Mouse (Mus musculus) urinary bladder, postnatal 36 days (tissue): ENCODE data around the gene Lrrc7.
"Not testable (repeated sequence)": the region's sequence is repeated elsewhere in the genome, so short reads cannot be mapped to it uniquely, and the experiment has no call there.

Source experiments
- DNase-seq, 2 experiments: peaks; one replicate each; pipeline ENCODE4 v3.0.0; 2022; ENCODE audit warnings: low spot score in 2 of 2, mixed read lengths in 1 of 2

The Lrrc7 gene

GRCm38 (mm10) chr3:158168454-158168853, 393.6 kb downstream of the Lrrc7 start:
- no peak for DNase-seq

GRCm38 (mm10) chr3:158165004-158165403, 397.0 kb downstream of the Lrrc7 start:
- DNase-seq: no peak

- no peak for DNase-seq
These were observed 397.6 kb downstream of the Lrrc7 start for GRCm38 (mm10) chr3:158164452-158164851.

GRCm38 (mm10) chr3:158163127-158163526, 398.9 kb downstream of the Lrrc7 start:
- no peak for DNase-seq

GRCm38 (mm10) chr3:158161924-158162490, 400.0 kb downstream of the Lrrc7 start:
- DNase-seq: no peak

- DNase-seq: no peak
These were observed 406.3 kb downstream of the Lrrc7 start for GRCm38 (mm10) chr3:158155515-158156286.

- DNase-seq: no peak
These were observed 407.9 kb downstream of the Lrrc7 start for GRCm38 (mm10) chr3:158154134-158154533.

- no peak for DNase-seq
These were observed 413.0 kb downstream of the Lrrc7 start for GRCm38 (mm10) chr3:158148998-158149397.

- no peak for DNase-seq
These were observed 421.4 kb downstream of the Lrrc7 start for GRCm38 (mm10) chr3:158140629-158141028.

- DNase-seq: no peak
These were observed 424.2 kb downstream of the Lrrc7 start for GRCm38 (mm10) chr3:158137796-158138195.

- no peak for DNase-seq
These were observed 430.3 kb downstream of the Lrrc7 start for GRCm38 (mm10) chr3:158131672-158132071.

- no peak for DNase-seq
These were observed 430.8 kb downstream of the Lrrc7 start for GRCm38 (mm10) chr3:158131233-158131632.

GRCm38 (mm10) chr3:158122899-158123298, 439.1 kb downstream of the Lrrc7 start:
- no peak for DNase-seq

GRCm38 (mm10) chr3:158105260-158105659, 456.8 kb downstream of the Lrrc7 start:
- DNase-seq: no peak

- no peak for DNase-seq
These were observed 458.6 kb downstream of the Lrrc7 start for GRCm38 (mm10) chr3:158103467-158103866.

GRCm38 (mm10) chr3:158102530-158102929, 459.5 kb downstream of the Lrrc7 start:
- DNase-seq: not testable (repeated sequence)

- not testable (repeated sequence) for DNase-seq
These were observed 460.0 kb downstream of the Lrrc7 start for GRCm38 (mm10) chr3:158102043-158102442.

- no peak for DNase-seq
These were observed 468.1 kb downstream of the Lrrc7 start for GRCm38 (mm10) chr3:158093919-158094318.

GRCm38 (mm10) chr3:158091601-158092000, 470.4 kb downstream of the Lrrc7 start:
- no peak for DNase-seq

GRCm38 (mm10) chr3:158077828-158078227, 484.2 kb downstream of the Lrrc7 start:
- no peak for DNase-seq

- DNase-seq: no peak
These were observed 484.6 kb downstream of the Lrrc7 start for GRCm38 (mm10) chr3:158077380-158077772.

GRCm38 (mm10) chr3:158076685-158077379, 485.2 kb downstream of the Lrrc7 start:
- no peak for DNase-seq

GRCm38 (mm10) chr3:158075004-158075403, 487.0 kb downstream of the Lrrc7 start:
- no peak for DNase-seq
